Mouse (Mus musculus) ES-Bruce4 (cell line): ENCODE results near the gene Tex19.1.

Source experiments
- CTCF ChIP-seq: IDR thresholded peaks from one replicate; pipeline ENCODE4 v1.8.1; 2011; ENCODE audit warnings: low read depth, low read length
- EP300 ChIP-seq: IDR thresholded peaks from 2 replicates; pipeline ENCODE4 v1.6.1; 2011; ENCODE audit warnings: low read depth, low read length; ENCODE audit not compliant: insufficient read depth
- POLR2A ChIP-seq: IDR thresholded peaks from one replicate; pipeline ENCODE4 v1.8.1; 2011; ENCODE audit warnings: low read length; ENCODE audit not compliant: insufficient read depth

DNA sequence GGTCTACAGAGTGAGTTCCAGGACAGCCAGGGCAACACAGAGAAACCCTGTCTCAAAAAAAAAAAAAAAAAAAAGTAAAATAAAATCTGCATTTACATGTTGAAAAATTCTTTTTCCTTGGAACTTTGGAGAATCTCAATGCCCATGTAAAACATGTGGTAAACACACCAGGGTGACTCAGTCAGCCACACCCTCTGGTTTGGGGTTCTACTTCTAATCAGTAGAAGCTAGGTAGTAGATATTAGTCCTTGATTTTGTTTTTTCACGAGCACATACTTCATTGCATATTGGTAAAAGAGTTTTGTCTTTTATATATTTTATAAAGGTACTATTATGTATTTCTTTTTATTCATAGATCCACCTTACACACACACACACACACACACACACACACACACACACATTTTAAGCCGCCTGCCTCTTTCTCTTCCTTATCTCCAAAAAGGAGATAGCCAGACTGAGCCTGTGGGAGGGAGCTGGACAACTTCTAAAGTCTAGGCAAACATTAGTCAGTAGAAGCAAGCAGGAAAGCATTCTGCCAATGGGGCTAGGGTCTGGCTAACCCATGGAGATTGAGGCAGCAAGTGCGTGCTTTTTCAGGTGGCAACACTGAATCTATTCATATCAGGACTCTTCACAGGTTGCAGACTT is 20.3 kb upstream of the Tex19.1 start:
- TF ChIP-seq CTCF (no peak), POLR2A (no peak), EP300 (no peak)
